Mouse (Mus musculus) CD4-positive naive resting alpha-beta T cell, adult 76 days (primary cell): ENCODE results near the gene Ssx2ip. TPM values are rescaled to one million over a fixed set of nuclear protein-coding genes. Genes with fewer than 3 reads are reported as not detected.

Experiments
- total RNA-seq: library from RNA; stranded (reverse); gene quantifications from one replicate; pipeline ENCODE4 v1.2.4, GENCODE M21; 2023

The Ssx2ip gene
- total RNA-seq = 3.4 TPM

DNA sequence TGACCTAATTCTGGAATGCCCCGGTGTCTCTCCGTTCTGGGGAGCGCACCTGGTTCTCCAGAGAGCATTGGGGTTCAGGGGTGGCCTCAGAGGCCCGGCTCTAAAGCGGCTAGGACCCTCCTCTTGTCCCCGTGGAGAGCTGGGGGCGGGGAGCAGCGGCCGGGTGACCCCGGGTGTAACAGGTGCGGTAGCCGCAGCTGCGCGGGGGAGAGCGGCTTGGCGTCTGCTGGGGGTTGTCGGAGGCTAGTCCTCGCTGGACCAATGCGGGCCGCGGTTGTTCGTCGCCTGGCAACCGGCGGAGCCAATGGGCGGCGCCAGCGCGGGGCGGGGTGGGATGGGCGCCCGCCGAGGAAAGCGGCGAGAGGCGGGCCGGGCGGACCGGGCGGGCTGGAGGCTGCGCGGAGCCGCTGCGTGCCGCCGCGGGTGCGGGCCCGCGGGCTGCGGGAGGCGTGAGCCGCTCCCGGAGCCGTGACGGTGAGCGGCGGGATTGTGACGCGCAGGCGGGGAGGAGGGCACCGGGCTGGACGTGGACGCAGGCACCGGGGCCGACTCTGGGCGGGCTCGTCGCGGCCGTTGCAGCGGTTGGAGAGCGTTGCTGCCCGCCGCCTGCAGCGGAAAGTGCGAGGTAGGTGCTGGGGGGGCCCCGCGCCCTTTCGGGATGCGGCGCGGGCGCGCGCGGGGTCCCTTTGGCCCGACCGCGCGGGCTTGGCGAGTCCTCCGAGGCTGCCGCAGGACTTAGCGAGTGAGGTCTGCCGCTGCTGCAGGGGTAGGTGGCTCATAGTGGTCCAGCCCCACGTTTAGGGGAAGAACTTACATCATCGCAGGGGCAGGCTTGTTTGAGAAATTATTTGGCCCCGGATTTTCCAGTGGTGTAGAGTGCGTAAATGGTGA lies at the start of gene Ssx2ip:
Gene Ssx2ip (plus strand): TSS at position 332 of the 891 bp plus-strand sequence.

DNA sequence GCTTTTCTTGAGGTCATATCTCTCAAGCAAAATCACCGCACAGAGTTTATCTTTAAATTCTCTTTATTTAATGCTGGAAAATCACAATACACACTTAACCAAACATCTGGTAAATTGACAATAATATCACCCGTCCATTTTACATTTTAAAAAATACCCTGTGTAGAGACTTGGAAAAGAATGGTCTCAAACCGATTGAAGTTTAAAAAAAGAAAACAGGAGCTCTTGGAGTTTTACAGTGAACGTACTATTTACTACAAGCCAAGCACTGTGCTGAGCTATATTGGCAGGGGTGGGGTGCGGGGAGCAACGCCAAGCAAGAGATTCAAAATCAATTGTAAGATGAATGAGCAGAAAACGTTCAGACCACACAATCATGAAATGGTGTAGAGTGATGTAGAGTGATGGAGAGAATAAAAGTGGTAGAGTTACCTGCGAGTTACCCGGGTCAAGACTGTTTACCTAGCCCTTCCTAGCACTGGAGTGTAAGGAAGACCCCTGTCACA lies 45.4 kb downstream of the Ssx2ip start, which contains the start of gene Ctbs:
Gene Ctbs (plus strand): TSS at position 51 of the 506 bp plus-strand sequence.

Other genes with a start within 250 kb of the Ssx2ip start
- gene Lpar3, start 183.7 kb upstream of the Ssx2ip start, total RNA-seq = not detected
- gene Ctbs, start 45.2 kb downstream of the Ssx2ip start, total RNA-seq = 8.0 TPM
- gene Spata1, start 95.1 kb downstream of the Ssx2ip start, total RNA-seq = 6.9 TPM
- gene Gng5, start 95.2 kb downstream of the Ssx2ip start, total RNA-seq = 142 TPM
- 140 TPM for gene Rpf1, start 116.8 kb downstream of the Ssx2ip start, total RNA-seq
- gene Uox, start 165.8 kb downstream of the Ssx2ip start, total RNA-seq = not detected
- not detected for gene Dnase2b, start 211.0 kb downstream of the Ssx2ip start, total RNA-seq
- not detected for gene 4930503B20Rik, start 246.7 kb downstream of the Ssx2ip start, total RNA-seq